24 mouse cellular contexts compared by ENCODE assay signal in the genomic region with DNA sequence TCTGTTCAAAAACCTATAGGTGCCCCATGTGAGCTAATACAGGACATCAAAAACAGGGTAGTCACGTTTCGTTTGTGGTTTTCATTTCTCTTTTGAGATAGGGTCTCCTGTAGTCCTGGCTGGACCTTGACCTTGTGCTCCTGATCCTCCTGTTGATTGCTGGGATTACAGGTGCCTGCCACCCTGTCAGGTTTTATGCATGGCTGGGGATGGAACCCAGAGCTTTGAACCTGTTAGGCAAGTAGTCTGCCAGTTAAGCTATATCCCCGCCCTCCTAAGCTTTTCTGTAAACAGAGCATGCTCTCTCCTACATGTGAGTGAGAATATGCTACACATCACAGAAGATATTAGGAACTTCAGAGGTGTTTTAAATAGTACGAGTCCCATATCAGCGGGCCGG.
A peak's percentile ranks its signal among the peaks of the same experiment; 100 is the strongest.
DNase-seq lines count a peak whose midpoint lies in the region; ATAC-seq and TF ChIP-seq lines count a peak whose summit lies in the region.
"Had no signal": no experiment of that assay in that cellular context is flagged by ENCODE, and none has a peak within 500 bp of the region (broad histone marks: within the 10 kb centered on the region; RNA-seq: fewer than 3 reads in every experiment).

No protein-coding gene starts in this region.

- TF ChIP-seq CTCF in gastrocnemius, adult 2 months (IDR thresholded peaks at IDR 0.05) = no peak

- no peak overlapping the region for H3K9ac ChIP-seq in kidney, embryonic 14.5 days (ENCODE audit: low read depth, low read length)
- H3K9ac ChIP-seq in kidney, embryonic 16.5 days (replicated peaks; ENCODE audit: low read length) = no peak overlapping the region
- H3K9ac ChIP-seq: embryonic facial prominence, embryonic 12.5 days; embryonic facial prominence, embryonic 15.5 days; forebrain, embryonic 12.5 days had no signal

- H3K9me3 ChIP-seq in kidney, embryonic 14.5 days (ENCODE audit: control insufficient read depth, low read length) = 0 out of 2 replicates have a peak, but pooled peaks cover 2% of the 10 kb centered on the region
- H3K9me3 ChIP-seq in kidney, embryonic 16.5 days (ENCODE audit: low read length) = peaks cover 3% of the 10 kb centered on the region; the same call in 1 of the 2 replicates
- H3K9me3 ChIP-seq: embryonic facial prominence, embryonic 15.5 days had no signal

- no peak overlapping the region for H3K4me3 ChIP-seq in kidney, embryonic 14.5 days (ENCODE audit: low read length)
- H3K4me3 ChIP-seq in kidney, embryonic 16.5 days (ENCODE audit: low read length) = no peak overlapping the region
- H3K4me3 ChIP-seq in gastrocnemius, adult 2 months = no peak overlapping the region
- H3K4me3 ChIP-seq: embryonic facial prominence, embryonic 12.5 days; embryonic facial prominence, embryonic 15.5 days; erythroblast, embryonic 14.5 days; forebrain, embryonic 10.5 days; forebrain, embryonic 12.5 days had no signal

- no peak overlapping the region for H3K27ac ChIP-seq in kidney, embryonic 14.5 days (ENCODE audit: low read depth, low read length)
- no peak overlapping the region for H3K27ac ChIP-seq in kidney, embryonic 16.5 days (ENCODE audit: low read length)
- H3K27ac ChIP-seq in gastrocnemius, adult 2 months = no peak overlapping the region
- H3K27ac ChIP-seq: embryonic facial prominence, embryonic 12.5 days; embryonic facial prominence, embryonic 15.5 days; forebrain, embryonic 10.5 days; forebrain, embryonic 12.5 days had no signal

- intact Hi-C loops in gastrocnemius, adult 2 months (cut with DNase I) = no loop called here

- no peaks in the 10 kb centered on the region for H3K27me3 ChIP-seq in kidney, embryonic 14.5 days (ENCODE audit: control insufficient read depth, insufficient read depth, low read length)
- no peaks in the 10 kb centered on the region for H3K27me3 ChIP-seq in kidney, embryonic 16.5 days (ENCODE audit: insufficient read depth, low read length)
- H3K27me3 ChIP-seq: embryonic facial prominence, embryonic 12.5 days; embryonic facial prominence, embryonic 15.5 days; forebrain, embryonic 12.5 days had no signal

- H3K4me2 ChIP-seq in kidney, embryonic 14.5 days (replicated peaks; ENCODE audit: low read depth, low read length) = no peak overlapping the region
- no peak overlapping the region for H3K4me2 ChIP-seq in kidney, embryonic 16.5 days (replicated peaks; ENCODE audit: low read depth, low read length)
- H3K4me2 ChIP-seq: embryonic facial prominence, embryonic 12.5 days; embryonic facial prominence, embryonic 15.5 days; forebrain, embryonic 12.5 days had no signal

- peak; percentile 15 for DNase-seq in kidney, adult 11 months
- DNase-seq in kidney, adult 9 months = peak; percentile 40
- DNase-seq in kidney, postnatal 4 days = no peak
- DNase-seq in kidney, postnatal 14 days = no peak
- DNase-seq in gastrocnemius, adult 2 months = no peak
- DNase-seq: adrenal gland, adult 2 months; adrenal gland, postnatal 10 days; adrenal gland, postnatal 25 days; cerebellum, adult 11 months; cerebellum, adult 18-20 months; cerebellum, adult 8-10 months; cerebellum, adult 9-11 months; cerebellum, postnatal 14 days; cerebellum, postnatal 36 days; embryo, embryonic 11 days had no signal

- ATAC-seq in kidney, embryonic 14.5 days (ENCODE audit: low FRiP score, low TSS enrichment) = no peak
- peak; percentile 61; the same call in 1 of the 2 replicates for ATAC-seq in kidney, embryonic 16.5 days (ENCODE audit: low FRiP score, low TSS enrichment)
- ATAC-seq: forebrain, embryonic 14.5 days; forebrain, embryonic 16.5 days had no signal

- H3K4me1 ChIP-seq in kidney, embryonic 14.5 days (ENCODE audit: control insufficient read depth, insufficient read depth, low read length) = no peaks in the 10 kb centered on the region
- peaks cover 6% of the 10 kb centered on the region for H3K4me1 ChIP-seq in kidney, embryonic 16.5 days (ENCODE audit: insufficient read depth, low read length)
- H3K4me1 ChIP-seq: embryonic facial prominence, embryonic 12.5 days; embryonic facial prominence, embryonic 15.5 days had no signal

- 77% methylated on average over 6 of the region's 6 CpGs for WGBS in kidney, embryonic 14.5 days
- 71% methylated on average over 6 of the region's 6 CpGs for WGBS in kidney, embryonic 16.5 days

- no peaks in the 10 kb centered on the region for H3K36me3 ChIP-seq in kidney, embryonic 14.5 days (ENCODE audit: control insufficient read depth, insufficient read depth, low read length)
- H3K36me3 ChIP-seq in kidney, embryonic 16.5 days (ENCODE audit: insufficient read depth, low read length) = 0 out of 2 replicates have a peak, but pooled peaks cover 4% of the 10 kb centered on the region
- H3K36me3 ChIP-seq: embryonic facial prominence, embryonic 12.5 days; embryonic facial prominence, embryonic 15.5 days; forebrain, embryonic 10.5 days; forebrain, embryonic 12.5 days had no signal

Comparison
In these comparisons a context has a peak if more than half of its experiments do, and no peak if none do; other contexts are left out.
1. DNase-seq: peak in kidney, adult 11 months (single experiment) and kidney, adult 9 months (single experiment); none in kidney, postnatal 4 days (0 of 2), kidney, postnatal 14 days (single experiment) and gastrocnemius, adult 2 months (single experiment).